Mouse (Mus musculus) spleen, adult 12 weeks (tissue): ENCODE data around the gene 2610028H24Rik.

Experiments
- DNase-seq: peaks from one replicate; pipeline ENCODE4 v3.0.0; 2022; ENCODE audit warnings: low spot score

2610028H24Rik gene

GRCm38 (mm10) chr10:76489205-76489604, 40.3 kb downstream of the 2610028H24Rik start:
- DNase-seq = no peak

GRCm38 (mm10) chr10:76493527-76493926, 44.6 kb downstream of the 2610028H24Rik start:
- no peak for DNase-seq

GRCm38 (mm10) chr10:76495501-76495900, 46.6 kb downstream of the 2610028H24Rik start:
- no peak for DNase-seq

- no peak for DNase-seq
Measured at GRCm38 (mm10) chr10:76496366-76496765, 47.5 kb downstream of the 2610028H24Rik start.

- no peak for DNase-seq
Measured at GRCm38 (mm10) chr10:76497522-76497921, 48.6 kb downstream of the 2610028H24Rik start.

GRCm38 (mm10) chr10:76504271-76504943, 55.5 kb downstream of the 2610028H24Rik start:
- DNase-seq = no peak

GRCm38 (mm10) chr10:76505865-76506264, 57.0 kb downstream of the 2610028H24Rik start:
- no peak for DNase-seq
